Mouse (Mus musculus): ENCODE measurements around the gene Serpina3n.
"Not testable (repeated sequence)": the region's sequence is repeated elsewhere in the genome, so short reads cannot be mapped to it uniquely, and the experiment has no call there.

Serpina3n gene

DNA sequence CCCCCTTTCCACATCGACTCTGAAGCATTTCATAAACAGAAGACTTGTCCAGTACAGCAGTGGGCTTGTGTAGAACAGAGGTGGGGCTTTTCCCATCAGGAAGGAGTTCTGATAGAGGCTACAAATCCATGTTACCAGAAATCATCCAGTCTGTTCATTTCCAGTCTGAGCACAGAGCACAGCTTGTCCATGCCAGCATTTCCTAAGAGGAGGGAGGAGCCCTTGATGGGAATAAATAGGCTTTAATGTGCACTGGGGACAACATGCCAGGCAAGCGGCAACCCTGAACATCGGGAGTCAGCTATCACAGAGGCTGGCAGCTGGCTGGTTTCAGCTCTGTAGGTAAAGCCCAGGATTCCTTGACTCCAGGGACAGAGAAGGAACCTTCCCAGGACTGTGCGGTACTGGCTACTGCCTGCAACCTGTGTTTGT, at the start of gene Serpina3n:
Gene Serpina3n (plus strand): TSS at position 276 of the 432 bp plus-strand sequence.
- DNase-seq (ENCODE audit: extremely low spot score): no peak

GRCm38 (mm10) chr12:104369986-104370385, 36.5 kb upstream of the Serpina3n start:
- DNase-seq (ENCODE audit: extremely low spot score): no peak

- DNase-seq (ENCODE audit: extremely low spot score): not testable (repeated sequence)
Measured at GRCm38 (mm10) chr12:104377179-104377578, 29.4 kb upstream of the Serpina3n start.

- DNase-seq (ENCODE audit: extremely low spot score): not testable (repeated sequence)
Measured at GRCm38 (mm10) chr12:104378351-104378750, 28.2 kb upstream of the Serpina3n start.

DNA sequence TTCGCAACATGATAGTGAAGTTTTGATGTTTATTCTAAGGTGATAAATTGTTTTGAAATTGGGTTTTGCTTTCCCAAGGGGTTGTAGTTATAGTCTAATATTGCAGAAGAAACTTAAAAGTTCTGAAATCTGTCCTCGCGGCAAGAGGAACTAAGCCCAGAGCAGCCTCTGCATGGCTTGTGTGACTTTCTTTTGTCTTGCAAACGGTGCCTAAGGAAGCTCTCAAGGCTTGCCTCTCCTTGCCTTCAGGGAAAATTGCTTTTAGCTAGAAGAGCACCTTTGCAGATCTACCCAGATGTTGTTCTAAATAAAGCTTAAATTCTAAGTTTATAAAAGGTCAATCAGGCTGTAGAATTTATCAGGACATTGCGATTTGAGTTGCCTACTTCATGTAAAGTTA, 27.7 kb upstream of the Serpina3n start:
- not testable (repeated sequence) for DNase-seq (ENCODE audit: extremely low spot score)

DNA sequence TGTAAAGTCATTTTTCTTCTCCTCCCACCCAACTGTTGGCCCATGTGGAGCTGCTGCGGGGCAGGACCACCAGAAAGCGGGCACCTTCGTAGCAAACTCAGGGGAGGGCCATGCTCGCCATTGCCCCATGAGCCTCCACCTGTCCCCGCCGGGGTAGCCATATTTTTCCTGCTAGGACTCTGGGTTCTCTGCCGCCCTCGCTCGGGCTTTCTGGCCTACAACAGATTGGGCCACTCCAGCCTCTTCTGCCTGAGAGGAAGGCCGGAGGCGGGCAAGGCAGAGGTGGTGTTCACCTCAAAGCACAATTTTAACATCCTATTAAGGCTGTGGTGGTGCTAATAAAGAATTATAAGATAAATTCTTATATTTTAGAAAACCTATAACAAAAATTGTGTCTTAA, 26.7 kb upstream of the Serpina3n start:
- no peak for DNase-seq (ENCODE audit: extremely low spot score)

DNA sequence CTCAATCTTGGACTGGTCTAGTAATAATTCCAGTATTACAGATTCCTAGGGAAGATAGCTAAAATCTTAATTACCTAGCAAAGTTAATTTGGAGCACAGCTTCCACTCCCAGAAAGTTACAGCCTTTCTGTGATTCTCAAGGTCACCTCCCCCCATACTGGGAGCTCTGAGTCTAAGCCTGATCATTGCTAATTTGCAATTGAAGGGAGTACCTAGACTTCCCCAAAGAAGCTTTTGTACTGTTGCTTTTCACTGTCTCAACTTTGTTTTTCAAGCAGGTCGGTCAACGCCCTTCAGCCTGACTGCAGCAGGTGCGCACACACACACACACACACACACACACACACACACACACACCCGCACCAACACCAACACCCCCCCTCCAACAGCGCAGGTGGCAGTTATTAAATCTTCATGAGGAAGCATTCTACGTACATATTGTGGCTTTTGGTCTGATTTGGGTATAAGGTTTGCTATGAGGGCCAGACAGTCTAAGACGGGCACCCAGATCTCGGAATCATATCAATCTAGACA, 25.4 kb upstream of the Serpina3n start:
- DNase-seq (ENCODE audit: extremely low spot score): not testable (repeated sequence)

DNA sequence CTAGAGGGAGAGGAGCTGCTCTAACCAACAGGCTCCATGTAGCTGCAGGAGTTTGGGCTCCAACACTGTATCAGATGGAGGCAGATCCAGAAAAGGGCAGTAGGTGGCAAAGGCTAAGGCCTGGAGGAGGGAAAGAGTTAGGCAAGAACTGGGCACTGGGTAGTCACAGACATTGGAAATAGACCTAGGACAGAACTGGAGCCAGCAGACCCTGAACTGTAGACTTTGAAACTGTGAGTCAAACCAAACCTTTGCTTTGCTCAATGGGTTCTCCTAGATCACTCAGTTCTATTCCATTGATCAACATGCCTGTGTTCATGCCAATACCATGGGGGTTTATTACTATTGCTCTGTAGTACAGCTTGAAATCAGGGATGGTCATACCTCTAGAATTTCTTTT, 20.5 kb upstream of the Serpina3n start:
- DNase-seq (ENCODE audit: extremely low spot score): not testable (repeated sequence)

- DNase-seq (ENCODE audit: extremely low spot score): not testable (repeated sequence)
Measured at GRCm38 (mm10) chr12:104386878-104387277, 19.7 kb upstream of the Serpina3n start.

GRCm38 (mm10) chr12:104388477-104388876, 18.1 kb upstream of the Serpina3n start:
- no peak for DNase-seq (ENCODE audit: extremely low spot score)

GRCm38 (mm10) chr12:104391057-104391456, 15.5 kb upstream of the Serpina3n start:
- DNase-seq (ENCODE audit: extremely low spot score): not testable (repeated sequence)

- DNase-seq (ENCODE audit: extremely low spot score): no peak
Measured at GRCm38 (mm10) chr12:104403968-104404367, 2.6 kb upstream of the Serpina3n start.

DNA sequence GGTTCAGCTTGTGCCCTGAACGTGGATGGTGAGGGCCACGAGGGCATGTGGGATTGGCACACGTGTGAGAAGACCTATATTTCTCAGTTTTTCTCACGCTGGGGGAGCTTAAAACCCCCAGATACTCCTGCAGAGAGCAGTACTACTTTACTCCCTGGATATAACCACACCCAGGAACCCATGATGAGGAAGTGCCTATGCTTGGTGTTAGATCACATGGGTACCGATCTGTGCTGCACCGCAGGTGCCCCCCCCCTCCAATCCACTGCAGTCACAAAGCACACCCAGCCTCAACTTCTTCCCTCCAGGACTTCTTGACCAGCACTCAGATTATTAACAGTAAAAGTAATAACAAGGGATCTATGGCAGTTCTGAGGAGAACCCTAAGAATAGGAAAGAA, 6.0 kb downstream of the Serpina3n start:
- DNase-seq (ENCODE audit: extremely low spot score): no peak

- no peak for DNase-seq (ENCODE audit: extremely low spot score)
Measured at GRCm38 (mm10) chr12:104414576-104414975, 8.0 kb downstream of the Serpina3n start.

GRCm38 (mm10) chr12:104415625-104416315, 9.2 kb downstream of the Serpina3n start:
- no peak for DNase-seq (ENCODE audit: extremely low spot score)

GRCm38 (mm10) chr12:104418340-104419135, 12.0 kb downstream of the Serpina3n start:
- DNase-seq (ENCODE audit: extremely low spot score): peak; percentile 90

- DNase-seq (ENCODE audit: extremely low spot score): peak; percentile 31
Measured at GRCm38 (mm10) chr12:104419136-104419462, 12.6 kb downstream of the Serpina3n start.

- no peak for DNase-seq (ENCODE audit: extremely low spot score)
Measured at GRCm38 (mm10) chr12:104422615-104423392, 16.3 kb downstream of the Serpina3n start.

GRCm38 (mm10) chr12:104425591-104425990, 19.1 kb downstream of the Serpina3n start:
- no peak for DNase-seq (ENCODE audit: extremely low spot score)

GRCm38 (mm10) chr12:104426915-104427314, 20.4 kb downstream of the Serpina3n start:
- peak; percentile 60 for DNase-seq (ENCODE audit: extremely low spot score)

DNA sequence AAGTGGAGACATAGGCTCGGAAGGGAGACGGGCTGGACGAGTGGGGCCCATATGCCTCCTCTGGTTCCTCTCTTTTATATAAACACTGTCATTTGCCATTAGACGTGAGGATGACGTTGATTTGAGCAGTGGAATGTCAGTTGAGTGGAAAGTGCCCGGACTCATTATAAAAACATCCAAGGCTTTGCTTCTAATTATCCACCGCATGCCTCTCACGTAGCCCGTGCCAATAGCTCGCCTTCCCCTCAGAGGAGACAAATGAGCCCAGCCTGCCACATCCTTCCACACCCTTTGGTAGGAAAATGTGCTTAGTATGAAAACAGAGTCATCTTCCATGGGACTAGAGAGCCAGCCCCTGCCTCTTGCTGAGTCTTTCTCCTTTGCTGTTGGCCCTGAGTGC, 24.8 kb downstream of the Serpina3n start:
- no peak for DNase-seq (ENCODE audit: extremely low spot score)

GRCm38 (mm10) chr12:104433214-104433613, 26.7 kb downstream of the Serpina3n start:
- no peak for DNase-seq (ENCODE audit: extremely low spot score)

All from embryo, embryonic 9.5 days (tissue).